8 mouse cellular contexts compared by ENCODE assay signal in the genomic region with DNA sequence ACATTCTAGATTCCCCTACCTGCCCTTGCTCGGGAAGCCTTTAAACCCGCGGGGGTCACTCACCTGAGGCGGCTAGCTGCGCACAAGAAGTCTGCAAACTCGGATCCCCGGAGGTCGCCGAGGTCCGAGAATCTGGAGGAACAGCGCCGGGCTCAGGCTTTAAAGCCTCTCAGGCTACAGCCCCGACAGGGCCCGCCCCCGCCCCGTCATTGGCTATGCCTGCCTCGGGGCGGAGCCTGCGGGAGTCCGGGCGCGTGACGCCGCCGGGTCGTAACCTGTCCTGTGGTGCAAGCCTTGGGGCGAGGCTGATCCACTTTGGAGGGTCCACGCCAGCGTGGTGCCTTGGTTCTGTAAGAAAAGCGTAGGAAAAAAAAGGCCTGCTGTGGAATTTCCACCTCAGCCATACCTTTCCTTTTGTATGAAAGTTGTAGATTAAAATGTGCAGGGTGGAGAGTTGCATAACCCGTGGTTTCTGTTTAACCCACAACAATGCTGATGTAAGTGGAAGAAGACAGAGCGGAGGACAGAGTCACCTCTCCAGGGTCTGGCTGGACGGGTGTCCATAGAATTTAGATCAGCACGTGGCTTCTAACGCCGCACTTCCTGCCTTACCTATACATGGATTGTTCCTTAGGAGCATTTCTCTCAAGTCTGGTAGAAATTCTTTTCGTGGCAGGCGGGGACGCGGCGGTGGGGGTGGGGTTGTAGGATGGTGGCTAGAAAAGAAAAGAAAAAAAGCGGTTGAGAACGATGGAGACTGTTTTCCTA. TPM values are rescaled to one million over a fixed set of nuclear protein-coding genes. Genes with fewer than 3 reads are reported as not detected.
A peak's percentile ranks its signal among the peaks of the same experiment; 100 is the strongest.
DNase-seq lines count a peak whose midpoint lies in the region; ATAC-seq lines count a peak whose summit lies in the region.

Ctsl (minus strand) TSS at position 718 of the 768 bp plus-strand sequence.

- peak; percentile 91 for DNase-seq in B cell, adult 2 months
- peak; percentile 97 for DNase-seq in brain, adult 2 months (ENCODE audit: low read depth, low spot score)
- DNase-seq in heart, embryonic 10.5 days (ENCODE audit: low spot score), result peak; percentile 96
- DNase-seq in liver, result peak; percentile 93
- DNase-seq in spleen, postnatal 4 days (ENCODE audit: low spot score in 2 of 2), result peak; percentile 87 to 94

- peak within 1 kb of the TSS; percentile 92 for H3K27ac ChIP-seq in heart, embryonic 10.5 days
- peak within 1 kb of the TSS; percentile 80 for H3K27ac ChIP-seq in kidney, embryonic 15.5 days

- H3K4me1 ChIP-seq in heart, embryonic 10.5 days, result peaks cover 19% of the 10 kb centered on the region; the same call in 1 of the 2 replicates
- H3K4me1 ChIP-seq in kidney, embryonic 15.5 days, result peaks cover 18% of the 10 kb centered on the region

- H3K27me3 ChIP-seq in heart, embryonic 10.5 days (ENCODE audit: insufficient read depth, poor library complexity, severe bottlenecking), result no peaks in the 10 kb centered on the region
- no peaks in the 10 kb centered on the region for H3K27me3 ChIP-seq in kidney, embryonic 15.5 days

- peak; percentile 99 for ATAC-seq in erythroblast, adult 5-6 weeks (replicated peaks; ENCODE audit: low FRiP score, poor library complexity, severe bottlenecking)
- peak; percentile 100 for ATAC-seq in kidney, embryonic 15.5 days (replicated peaks; ENCODE audit: low FRiP score)
- ATAC-seq in monocyte, adult 5-6 weeks (replicated peaks; ENCODE audit: insufficient number of reproducible peaks, low FRiP score, low TSS enrichment, poor library complexity, severe bottlenecking), result peak; percentile 90

- peaks cover 30% of the 10 kb centered on the region for H3K36me3 ChIP-seq in heart, embryonic 10.5 days
- peaks cover 30% of the 10 kb centered on the region for H3K36me3 ChIP-seq in kidney, embryonic 15.5 days

- peak within 1 kb of the TSS; percentile 90 for H3K4me3 ChIP-seq in heart, embryonic 10.5 days
- H3K4me3 ChIP-seq in kidney, embryonic 15.5 days (replicated peaks), result peak within 1 kb of the TSS; percentile 88

- 1% methylated on average over 43 of the region's 43 CpGs for WGBS in heart, embryonic 10.5 days
- WGBS in kidney, embryonic 15.5 days, result under 1% methylated on average over 43 of the region's 43 CpGs

- H3K9me3 ChIP-seq in heart, embryonic 10.5 days, result no peaks in the 10 kb centered on the region
- H3K9me3 ChIP-seq in kidney, embryonic 15.5 days (replicated peaks), result no peaks in the 10 kb centered on the region

- peak within 1 kb of the TSS; percentile 84 for H3K4me2 ChIP-seq in kidney, embryonic 15.5 days

- peak within 1 kb of the TSS; percentile 83 for H3K9ac ChIP-seq in kidney, embryonic 15.5 days

RNA-seq across cellular contexts. Expression of gene Ctsl, which starts in this region (rescaled TPM):
- total RNA-seq in erythroblast, adult 5-6 weeks (2015; ENCODE audit: low replicate concordance), result 12.5 and 19.9 TPM in 2 replicates
- 4.5 and 17.6 TPM in 2 replicates for total RNA-seq in erythroblast, adult 5-6 weeks (2017; ENCODE audit: low replicate concordance)
- polyA plus RNA-seq in heart, embryonic 10.5 days (2016; fragmentation: Nextera tagmentation; extraction: Ambion mirVana), result 240 and 241 TPM in 2 replicates
- 306 and 318 TPM in 2 replicates for polyA plus RNA-seq in kidney, embryonic 15.5 days (2015; fragmentation: Nextera tagmentation; extraction: Ambion mirVana)
- 28.5 to 79.3 TPM (median 45.6 TPM) in 3 replicates for total RNA-seq in monocyte, adult 5-6 weeks (2017)

Comparison
In these comparisons a context has a peak if more than half of its experiments do, and no peak if none do; other contexts are left out.
1. Peak in every context shown above with its lines: DNase-seq, ATAC-seq, H3K4me3 ChIP-seq and H3K27ac ChIP-seq.